Mouse (Mus musculus): Measurements from ENCODE around the gene Myo5c. TPM values are rescaled to one million over a fixed set of nuclear protein-coding genes. Genes with fewer than 3 reads are reported as not detected.

Myo5c gene
- polyA plus RNA-seq, 1 experiment from 2014 or later, result 4.4 TPM

DNA sequence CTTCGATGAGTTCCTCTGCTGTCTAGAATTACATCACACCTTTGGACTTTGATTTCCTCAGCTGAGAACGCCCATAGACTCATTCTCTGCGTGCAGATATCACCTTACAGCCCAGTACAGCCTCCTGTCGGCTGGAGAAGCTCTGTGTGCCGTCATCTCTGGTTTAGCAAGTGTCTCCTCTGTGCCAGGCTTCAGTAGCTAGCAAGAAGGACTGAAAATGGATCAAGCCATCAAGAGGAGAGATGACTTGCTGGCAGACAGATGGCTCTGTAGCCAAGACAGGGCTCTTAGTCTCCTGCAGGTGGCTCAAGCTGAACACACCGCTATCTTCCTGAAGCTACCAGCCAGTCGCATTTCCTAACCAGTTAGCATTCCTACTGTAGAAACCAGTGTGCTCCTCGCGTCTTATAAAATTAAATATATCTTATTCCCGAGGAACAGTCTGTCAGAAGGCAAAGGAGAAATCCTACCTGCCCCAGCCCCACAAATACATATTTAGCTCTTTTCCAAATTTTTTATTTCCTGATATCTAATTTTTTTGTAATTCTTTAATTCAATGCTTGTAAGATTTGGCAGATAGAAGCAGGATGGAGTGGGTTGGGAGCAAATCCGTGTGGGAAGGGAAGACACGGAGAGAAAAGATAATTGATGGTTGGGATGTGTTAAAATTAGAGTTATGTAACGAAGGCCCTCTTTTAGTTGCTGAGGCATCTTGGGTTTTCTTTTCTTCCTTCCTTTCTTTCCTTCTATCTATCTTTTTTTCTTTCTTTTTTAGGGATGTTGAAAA is 90.5 kb downstream of the Myo5c start:
- Histone ChIP-seq H3K27me3 (replicated peaks; ENCODE audit: control insufficient read depth, insufficient read depth, low read length) (no peaks in the 10 kb centered on the region), H3K4me1 (ENCODE audit: control insufficient read depth, insufficient read depth, low read length) (peaks cover 10% of the 10 kb centered on the region; the same call in 1 of the 2 replicates), H3K4me2 (ENCODE audit: low read depth, low read length) (no peak overlapping the region; the same call in 1 of the 2 replicates), H3K36me3 (ENCODE audit: control insufficient read depth, insufficient read depth, low read length) (peaks cover 2% of the 10 kb centered on the region; the same call in 1 of the 2 replicates), H3K9me3 (ENCODE audit: control insufficient read depth, low read length) (no peaks in the 10 kb centered on the region), H3K4me3 (ENCODE audit: low read length) (no peak overlapping the region), H3K27ac (ENCODE audit: low read length) (no peak overlapping the region), H3K9ac (ENCODE audit: low read depth, low read length) (0 out of 2 replicates have a peak overlapping the region, but pooled peaks have one; percentile 8)
- peak; percentile 89 for ATAC-seq
- 66% methylated on average over 13 of the region's 13 CpGs for WGBS

DNA sequence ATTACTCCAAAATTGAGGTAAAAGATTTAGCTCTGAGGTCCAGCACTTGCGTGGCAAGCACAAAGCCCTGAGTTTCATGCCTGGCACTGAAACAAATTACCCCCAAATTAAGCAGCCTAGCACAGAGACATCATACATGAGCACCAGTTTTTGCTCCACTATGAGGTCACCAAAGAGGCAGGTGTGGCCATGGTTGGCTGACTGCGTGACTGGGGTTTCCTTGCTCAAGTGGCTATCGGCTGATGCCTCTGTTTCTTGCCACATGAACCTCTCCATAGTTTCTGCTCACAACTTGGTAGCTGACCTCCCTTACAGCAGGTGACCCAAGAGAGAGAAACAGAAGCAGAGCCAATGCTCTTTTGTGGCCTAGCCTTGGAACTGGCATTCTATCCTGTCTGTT is 96.2 kb downstream of the Myo5c start:
- no peak overlapping the region for H3K9ac ChIP-seq (ENCODE audit: low read depth, low read length)
- 95% methylated on average over 3 of the region's 3 CpGs for WGBS
- no peak for ATAC-seq
- no peaks in the 10 kb centered on the region for H3K27me3 ChIP-seq (replicated peaks; ENCODE audit: control insufficient read depth, insufficient read depth, low read length)
- no peaks in the 10 kb centered on the region for H3K36me3 ChIP-seq (ENCODE audit: control insufficient read depth, insufficient read depth, low read length)
- no peaks in the 10 kb centered on the region for H3K9me3 ChIP-seq (ENCODE audit: control insufficient read depth, low read length)
- H3K4me1 ChIP-seq (ENCODE audit: control insufficient read depth, insufficient read depth, low read length), result no peaks in the 10 kb centered on the region
- no peak overlapping the region for H3K27ac ChIP-seq (ENCODE audit: low read length)
- no peak overlapping the region for H3K4me2 ChIP-seq (ENCODE audit: low read depth, low read length)
- H3K4me3 ChIP-seq (ENCODE audit: low read length), result no peak overlapping the region

DNA sequence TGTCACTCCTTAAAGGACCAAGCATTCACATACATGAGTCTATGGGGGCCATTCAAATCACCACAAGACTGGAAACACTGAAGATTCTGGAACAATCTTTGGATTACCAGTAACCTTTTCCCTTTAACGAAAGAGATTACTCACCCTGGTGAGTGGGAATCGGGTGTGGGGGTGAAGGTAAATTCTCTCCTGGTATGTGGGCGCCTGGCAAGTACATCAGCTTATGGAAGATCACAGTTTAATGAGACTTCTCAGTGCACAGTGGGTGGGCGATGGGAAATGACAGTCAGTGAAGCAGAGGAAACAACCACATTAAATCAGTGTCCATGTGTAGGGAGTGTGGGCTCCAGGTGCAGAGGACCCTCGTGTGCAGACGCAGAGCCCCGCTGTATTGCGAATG is 99.0 kb downstream of the Myo5c start:
- Histone ChIP-seq H3K9me3 (ENCODE audit: control insufficient read depth, low read length) (no peaks in the 10 kb centered on the region), H3K27ac (ENCODE audit: low read length) (no peak overlapping the region), H3K4me2 (ENCODE audit: low read depth, low read length) (no peak overlapping the region), H3K27me3 (replicated peaks; ENCODE audit: control insufficient read depth, insufficient read depth, low read length) (no peaks in the 10 kb centered on the region), H3K4me3 (ENCODE audit: low read length) (no peak overlapping the region), H3K9ac (ENCODE audit: low read depth, low read length) (no peak overlapping the region), H3K4me1 (ENCODE audit: control insufficient read depth, insufficient read depth, low read length) (no peaks in the 10 kb centered on the region), H3K36me3 (ENCODE audit: control insufficient read depth, insufficient read depth, low read length) (no peaks in the 10 kb centered on the region)
- ATAC-seq, result no peak
- 92% methylated on average over 8 of the region's 8 CpGs for WGBS

DNA sequence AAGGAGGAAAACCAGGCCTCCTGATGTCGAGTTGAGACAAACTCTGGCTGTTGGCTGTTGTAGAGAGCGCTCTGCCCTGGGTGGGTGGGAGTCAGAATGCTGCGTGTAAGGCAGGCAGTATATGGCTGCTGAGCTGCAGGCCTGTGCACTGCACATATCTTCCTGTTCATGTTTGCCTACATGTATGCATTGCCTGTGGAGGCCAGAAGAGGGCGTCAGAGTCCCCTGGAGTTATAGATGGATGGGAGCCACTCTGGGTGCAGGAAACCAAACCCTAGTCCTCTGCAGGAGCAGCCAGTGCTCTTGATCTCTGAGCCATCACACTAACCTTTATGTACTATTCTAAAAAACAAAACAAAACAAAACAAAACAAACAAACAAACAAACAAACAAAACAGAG is 102.6 kb downstream of the Myo5c start:
- H3K27me3 ChIP-seq (replicated peaks; ENCODE audit: control insufficient read depth, insufficient read depth, low read length), result no peaks in the 10 kb centered on the region
- H3K36me3 ChIP-seq (ENCODE audit: control insufficient read depth, insufficient read depth, low read length), result no peaks in the 10 kb centered on the region
- H3K9me3 ChIP-seq (ENCODE audit: control insufficient read depth, low read length), result no peaks in the 10 kb centered on the region
- H3K27ac ChIP-seq (ENCODE audit: low read length), result no peak overlapping the region
- 77% methylated on average over 4 of the region's 4 CpGs for WGBS
- no peak overlapping the region for H3K9ac ChIP-seq (ENCODE audit: low read depth, low read length)
- no peak for ATAC-seq
- H3K4me2 ChIP-seq (ENCODE audit: low read depth, low read length), result no peak overlapping the region
- H3K4me3 ChIP-seq (ENCODE audit: low read length), result no peak overlapping the region
- H3K4me1 ChIP-seq (ENCODE audit: control insufficient read depth, insufficient read depth, low read length), result no peaks in the 10 kb centered on the region

DNA sequence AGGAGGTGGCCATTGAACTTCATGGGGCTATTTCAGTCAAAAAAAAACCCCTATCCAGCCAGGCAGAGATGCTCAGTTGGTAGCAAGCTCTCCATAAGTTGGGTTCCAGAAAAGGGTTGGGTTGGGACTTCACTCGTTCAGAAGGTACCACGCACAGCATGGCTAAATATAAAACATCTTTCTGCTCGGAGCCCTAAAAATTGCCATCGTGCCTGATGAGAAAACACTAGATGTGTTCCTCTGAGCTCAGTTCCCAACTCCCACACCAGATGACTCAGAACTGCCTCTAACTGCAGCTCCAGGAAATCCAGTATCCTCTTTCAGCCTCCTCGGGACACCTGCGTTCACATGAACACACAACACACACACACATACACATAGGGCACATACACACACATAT is 106.2 kb downstream of the Myo5c start:
- ATAC-seq, result no peak
- H3K36me3 ChIP-seq (ENCODE audit: control insufficient read depth, insufficient read depth, low read length), result no peaks in the 10 kb centered on the region; the same call in 1 of the 2 replicates
- WGBS, result 92% methylated on average over 6 of the region's 6 CpGs

DNA sequence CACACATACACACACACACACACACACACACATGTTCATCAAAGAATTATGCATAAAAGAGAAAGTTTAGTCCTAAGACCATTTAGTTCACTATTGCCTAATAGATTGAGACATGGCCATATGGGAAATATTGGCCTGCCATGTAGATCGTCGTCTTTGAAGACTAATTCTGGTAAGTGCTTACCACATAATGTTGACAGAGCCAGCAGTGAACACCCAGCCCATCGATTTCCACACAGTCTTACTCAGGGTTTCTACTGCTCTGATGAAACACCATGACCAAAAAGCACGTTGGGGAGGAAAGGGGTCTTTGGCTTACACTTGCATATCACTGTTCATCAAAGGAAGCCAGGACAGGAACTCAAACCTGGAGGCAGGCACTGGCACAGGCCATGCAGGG is 110.6 kb downstream of the Myo5c start:
- no peak overlapping the region for H3K9ac ChIP-seq (ENCODE audit: low read depth, low read length)
- no peaks in the 10 kb centered on the region for H3K9me3 ChIP-seq (ENCODE audit: control insufficient read depth, low read length)
- H3K4me3 ChIP-seq (ENCODE audit: low read length), result no peak overlapping the region
- H3K4me2 ChIP-seq (ENCODE audit: low read depth, low read length), result no peak overlapping the region
- no peaks in the 10 kb centered on the region for H3K4me1 ChIP-seq (ENCODE audit: control insufficient read depth, insufficient read depth, low read length)
- WGBS, result 89% methylated on average over 4 of the region's 4 CpGs
- H3K27me3 ChIP-seq (replicated peaks; ENCODE audit: control insufficient read depth, insufficient read depth, low read length), result no peaks in the 10 kb centered on the region
- no peaks in the 10 kb centered on the region; the same call in 1 of the 2 replicates for H3K36me3 ChIP-seq (ENCODE audit: control insufficient read depth, insufficient read depth, low read length)
- no peak overlapping the region for H3K27ac ChIP-seq (ENCODE audit: low read length)
- no peak for ATAC-seq

More for the DNA sequence above, 106.2 kb downstream of the Myo5c start:
- no peak overlapping the region for H3K27ac ChIP-seq (ENCODE audit: low read length)
- H3K9ac ChIP-seq (ENCODE audit: low read depth, low read length), result no peak overlapping the region
- no peak overlapping the region for H3K4me3 ChIP-seq (ENCODE audit: low read length)
- H3K9me3 ChIP-seq (ENCODE audit: control insufficient read depth, low read length), result no peaks in the 10 kb centered on the region
- no peaks in the 10 kb centered on the region for H3K4me1 ChIP-seq (ENCODE audit: control insufficient read depth, insufficient read depth, low read length)
- H3K27me3 ChIP-seq (replicated peaks; ENCODE audit: control insufficient read depth, insufficient read depth, low read length), result no peaks in the 10 kb centered on the region
- no peak overlapping the region for H3K4me2 ChIP-seq (ENCODE audit: low read depth, low read length)

DNA sequence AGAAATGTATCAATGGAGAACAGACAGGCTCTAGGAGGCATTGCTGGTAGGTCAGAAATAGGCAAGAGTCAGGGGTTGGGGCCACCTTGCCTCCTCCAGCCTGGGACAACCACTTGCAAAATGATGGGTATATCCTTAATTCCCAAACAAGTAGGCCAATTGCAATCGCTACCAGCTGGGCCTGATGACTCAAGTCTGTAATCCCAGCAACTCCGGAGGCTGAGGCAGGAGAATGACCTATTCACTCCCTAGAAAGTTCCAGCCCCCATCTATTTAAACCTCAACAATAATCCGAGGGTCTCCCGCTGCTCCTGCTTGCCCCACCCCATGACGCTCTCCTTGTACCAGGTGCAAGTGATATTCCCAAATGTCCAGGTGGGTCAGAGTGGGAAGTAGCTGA is 115.6 kb downstream of the Myo5c start, which contains the start of gene Bcl2l10:
Gene Bcl2l10, plus strand, starts transcription at position 301 of the 400 bp plus-strand sequence.
- 91% methylated on average over 5 of the region's 5 CpGs for WGBS

DNA sequence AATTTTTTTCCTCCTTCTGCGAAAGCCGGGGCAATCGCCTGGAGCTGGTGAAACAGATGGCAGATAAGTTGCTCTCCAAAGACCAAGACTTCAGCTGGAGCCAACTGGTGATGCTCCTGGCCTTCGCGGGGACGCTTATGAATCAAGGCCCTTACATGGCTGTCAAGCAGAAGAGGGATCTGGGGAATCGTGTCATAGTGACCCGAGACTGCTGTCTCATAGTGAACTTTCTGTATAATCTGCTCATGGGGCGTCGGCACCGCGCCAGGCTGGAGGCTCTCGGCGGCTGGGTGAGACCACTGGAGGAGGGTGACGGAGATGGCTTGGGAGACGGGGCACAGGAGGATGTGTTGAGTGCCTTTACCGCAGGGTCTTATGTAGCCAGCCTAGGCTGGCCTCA is 116.2 kb downstream of the Myo5c start:
- no peak for ATAC-seq
- Histone ChIP-seq H3K27me3 (replicated peaks; ENCODE audit: control insufficient read depth, insufficient read depth, low read length) (no peaks in the 10 kb centered on the region), H3K4me3 (ENCODE audit: low read length) (no peak overlapping the region), H3K9ac (ENCODE audit: low read depth, low read length) (no peak overlapping the region), H3K4me1 (ENCODE audit: control insufficient read depth, insufficient read depth, low read length) (no peaks in the 10 kb centered on the region), H3K4me2 (ENCODE audit: low read depth, low read length) (no peak overlapping the region), H3K27ac (ENCODE audit: low read length) (no peak overlapping the region), H3K36me3 (ENCODE audit: control insufficient read depth, insufficient read depth, low read length) (no peaks in the 10 kb centered on the region), H3K9me3 (ENCODE audit: control insufficient read depth, low read length) (no peaks in the 10 kb centered on the region)
- WGBS, result 90% methylated on average over 17 of the region's 17 CpGs

More for the DNA sequence above, 115.6 kb downstream of the Myo5c start, which contains the start of gene Bcl2l10:
- Histone ChIP-seq H3K9me3 (ENCODE audit: control insufficient read depth, low read length) (no peaks in the 10 kb centered on the region), H3K4me3 (ENCODE audit: low read length) (no peak within 1 kb of the TSS), H3K4me1 (ENCODE audit: control insufficient read depth, insufficient read depth, low read length) (no peaks in the 10 kb centered on the region), H3K27ac (ENCODE audit: low read length) (no peak within 1 kb of the TSS), H3K36me3 (ENCODE audit: control insufficient read depth, insufficient read depth, low read length) (no peaks in the 10 kb centered on the region; the same call in 1 of the 2 replicates), H3K4me2 (ENCODE audit: low read depth, low read length) (no peak within 1 kb of the TSS), H3K27me3 (replicated peaks; ENCODE audit: control insufficient read depth, insufficient read depth, low read length) (no peaks in the 10 kb centered on the region), H3K9ac (ENCODE audit: low read depth, low read length) (no peak within 1 kb of the TSS)
- ATAC-seq, result no peak

DNA sequence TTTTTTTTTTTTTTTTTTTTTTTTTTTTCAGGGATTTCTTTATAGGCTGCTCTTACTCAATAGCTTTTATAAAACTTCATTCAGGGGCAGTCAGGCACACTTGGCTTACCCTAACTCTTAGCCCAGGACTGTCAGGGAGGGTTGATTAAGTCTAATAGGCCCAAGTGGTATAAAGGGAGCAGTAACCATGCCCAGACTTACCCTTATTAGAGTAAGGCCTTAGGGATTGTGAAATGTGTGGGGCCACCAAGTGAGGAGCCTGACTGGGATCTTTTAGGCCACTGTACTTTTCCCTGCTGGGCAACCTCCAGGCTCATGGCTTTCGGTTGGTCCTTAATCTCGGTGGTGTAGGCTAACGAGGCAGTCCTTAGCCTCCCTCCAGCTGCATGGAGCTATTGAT is 116.8 kb downstream of the Myo5c start:
- Histone ChIP-seq H3K36me3 (ENCODE audit: control insufficient read depth, insufficient read depth, low read length) (no peaks in the 10 kb centered on the region), H3K4me1 (ENCODE audit: control insufficient read depth, insufficient read depth, low read length) (no peaks in the 10 kb centered on the region), H3K27ac (ENCODE audit: low read length) (no peak overlapping the region), H3K9me3 (ENCODE audit: control insufficient read depth, low read length) (no peaks in the 10 kb centered on the region), H3K9ac (ENCODE audit: low read depth, low read length) (no peak overlapping the region), H3K4me3 (ENCODE audit: low read length) (no peak overlapping the region), H3K27me3 (replicated peaks; ENCODE audit: control insufficient read depth, insufficient read depth, low read length) (no peaks in the 10 kb centered on the region), H3K4me2 (ENCODE audit: low read depth, low read length) (no peak overlapping the region)
- ATAC-seq, result no peak
- 90% methylated on average over 3 of the region's 3 CpGs for WGBS
